Mouse (Mus musculus): ENCODE measurements around the gene Spata3. TPM values are rescaled to one million over a fixed set of nuclear protein-coding genes. Genes with fewer than 3 reads are reported as not detected.

The Spata3 gene
- polyA plus RNA-seq (2014; fragmentation: Nextera tagmentation; extraction: Ambion mirVana): not detected in 2 replicates

- Histone ChIP-seq H3K4me1 (ENCODE audit: control insufficient read depth, insufficient read depth, low read length) (no peaks in the 10 kb centered on the region), H3K4me3 (ENCODE audit: low read depth, low read length) (no peak within 1 kb of the TSS), H3K36me3 (replicated peaks; ENCODE audit: control insufficient read depth, insufficient read depth, low read depth, low read length) (no peaks in the 10 kb centered on the region), H3K27me3 (ENCODE audit: control insufficient read depth, insufficient read depth, low read length) (peaks cover 7% of the 10 kb centered on the region), H3K9me3 (replicated peaks; ENCODE audit: control insufficient read depth, low read length) (no peaks in the 10 kb centered on the region), H3K4me2 (ENCODE audit: low read depth, low read length) (no peak within 1 kb of the TSS), H3K9ac (replicated peaks; ENCODE audit: low read length) (no peak within 1 kb of the TSS), H3K27ac (replicated peaks; ENCODE audit: low read depth, low read length) (no peak within 1 kb of the TSS)
- ATAC-seq (replicated peaks; ENCODE audit: insufficient number of reproducible peaks, low FRiP score, low TSS enrichment, low read depth) (no peak), DNase-seq (ENCODE audit: low spot score) (no peak)
- WGBS: 90% methylated on average over 8 of the region's 8 CpGs
Observed at GRCm38 (mm10) chr1:86016516-86016915, at the start of gene Spata3. Spata3 (plus strand) TSS chr1:86016816.

- H3K27me3 ChIP-seq (ENCODE audit: control insufficient read depth, insufficient read depth, low read length): no peaks in the 10 kb centered on the region
- H3K4me1 ChIP-seq (ENCODE audit: control insufficient read depth, insufficient read depth, low read length): no peaks in the 10 kb centered on the region
- H3K4me2 ChIP-seq (ENCODE audit: low read depth, low read length): no peak overlapping the region
- no peaks in the 10 kb centered on the region for H3K36me3 ChIP-seq (replicated peaks; ENCODE audit: control insufficient read depth, insufficient read depth, low read depth, low read length)
- no peaks in the 10 kb centered on the region for H3K9me3 ChIP-seq (replicated peaks; ENCODE audit: control insufficient read depth, low read length)
- no peak overlapping the region for H3K4me3 ChIP-seq (ENCODE audit: low read depth, low read length)
- ATAC-seq (replicated peaks; ENCODE audit: insufficient number of reproducible peaks, low FRiP score, low TSS enrichment, low read depth) (0 out of 2 replicates have a peak, but pooled peaks have one; percentile 14), DNase-seq (ENCODE audit: low spot score) (no peak)
- no peak overlapping the region for H3K27ac ChIP-seq (replicated peaks; ENCODE audit: low read depth, low read length)
- 85% methylated on average over 1 of the region's 1 CpGs for WGBS
- no peak overlapping the region for H3K9ac ChIP-seq (replicated peaks; ENCODE audit: low read length)
Observed at GRCm38 (mm10) chr1:85969081-85969480, 47.5 kb upstream of the Spata3 start.

GRCm38 (mm10) chr1:85969519-85969918 is 47.1 kb upstream of the Spata3 start:
- ATAC-seq (replicated peaks; ENCODE audit: insufficient number of reproducible peaks, low FRiP score, low TSS enrichment, low read depth): no peak
- no peak overlapping the region for H3K4me2 ChIP-seq (ENCODE audit: low read depth, low read length)
- H3K27ac ChIP-seq (replicated peaks; ENCODE audit: low read depth, low read length): no peak overlapping the region
- H3K4me3 ChIP-seq (ENCODE audit: low read depth, low read length): no peak overlapping the region
- H3K36me3 ChIP-seq (replicated peaks; ENCODE audit: control insufficient read depth, insufficient read depth, low read depth, low read length): no peaks in the 10 kb centered on the region
- no peak for DNase-seq (ENCODE audit: low spot score)
- no peak overlapping the region for H3K9ac ChIP-seq (replicated peaks; ENCODE audit: low read length)
- no peaks in the 10 kb centered on the region for H3K27me3 ChIP-seq (ENCODE audit: control insufficient read depth, insufficient read depth, low read length)
- WGBS: 71% methylated on average over 1 of the region's 1 CpGs
- no peaks in the 10 kb centered on the region for H3K4me1 ChIP-seq (ENCODE audit: control insufficient read depth, insufficient read depth, low read length)
- no peaks in the 10 kb centered on the region for H3K9me3 ChIP-seq (replicated peaks; ENCODE audit: control insufficient read depth, low read length)

- ATAC-seq (replicated peaks; ENCODE audit: insufficient number of reproducible peaks, low FRiP score, low TSS enrichment, low read depth) (no peak), DNase-seq (ENCODE audit: low spot score) (no peak)
- Histone ChIP-seq H3K27ac (replicated peaks; ENCODE audit: low read depth, low read length) (no peak overlapping the region), H3K4me2 (ENCODE audit: low read depth, low read length) (no peak overlapping the region), H3K4me1 (ENCODE audit: control insufficient read depth, insufficient read depth, low read length) (no peaks in the 10 kb centered on the region), H3K9ac (replicated peaks; ENCODE audit: low read length) (no peak overlapping the region), H3K27me3 (ENCODE audit: control insufficient read depth, insufficient read depth, low read length) (no peaks in the 10 kb centered on the region), H3K36me3 (replicated peaks; ENCODE audit: control insufficient read depth, insufficient read depth, low read depth, low read length) (no peaks in the 10 kb centered on the region), H3K9me3 (replicated peaks; ENCODE audit: control insufficient read depth, low read length) (no peaks in the 10 kb centered on the region), H3K4me3 (ENCODE audit: low read depth, low read length) (no peak overlapping the region)
- WGBS: 91% methylated on average over 3 of the region's 3 CpGs
Observed at GRCm38 (mm10) chr1:85971070-85971469, 45.5 kb upstream of the Spata3 start.

- Histone ChIP-seq H3K9me3 (replicated peaks; ENCODE audit: control insufficient read depth, low read length) (no peaks in the 10 kb centered on the region), H3K4me3 (ENCODE audit: low read depth, low read length) (no peak overlapping the region), H3K27me3 (ENCODE audit: control insufficient read depth, insufficient read depth, low read length) (no peaks in the 10 kb centered on the region), H3K27ac (replicated peaks; ENCODE audit: low read depth, low read length) (no peak overlapping the region), H3K9ac (replicated peaks; ENCODE audit: low read length) (no peak overlapping the region), H3K4me2 (ENCODE audit: low read depth, low read length) (no peak overlapping the region), H3K36me3 (replicated peaks; ENCODE audit: control insufficient read depth, insufficient read depth, low read depth, low read length) (no peaks in the 10 kb centered on the region), H3K4me1 (ENCODE audit: control insufficient read depth, insufficient read depth, low read length) (no peaks in the 10 kb centered on the region)
- ATAC-seq (replicated peaks; ENCODE audit: insufficient number of reproducible peaks, low FRiP score, low TSS enrichment, low read depth): no peak
- WGBS: 70% methylated on average over 3 of the region's 3 CpGs
- no peak for DNase-seq (ENCODE audit: low spot score)
Observed at GRCm38 (mm10) chr1:85972341-85972740, 44.3 kb upstream of the Spata3 start.

GRCm38 (mm10) chr1:85973468-85973877 is 43.1 kb upstream of the Spata3 start:
- WGBS: 88% methylated on average over 2 of the region's 2 CpGs
- no peaks in the 10 kb centered on the region for H3K4me1 ChIP-seq (ENCODE audit: control insufficient read depth, insufficient read depth, low read length)

GRCm38 (mm10) chr1:85977709-85978108 is 38.9 kb upstream of the Spata3 start:
- H3K4me2 ChIP-seq (ENCODE audit: low read depth, low read length): no peak overlapping the region
- H3K9ac ChIP-seq (replicated peaks; ENCODE audit: low read length): no peak overlapping the region
- no peaks in the 10 kb centered on the region for H3K36me3 ChIP-seq (replicated peaks; ENCODE audit: control insufficient read depth, insufficient read depth, low read depth, low read length)
- no peaks in the 10 kb centered on the region for H3K4me1 ChIP-seq (ENCODE audit: control insufficient read depth, insufficient read depth, low read length)
- H3K4me3 ChIP-seq (ENCODE audit: low read depth, low read length): no peak overlapping the region
- H3K27me3 ChIP-seq (ENCODE audit: control insufficient read depth, insufficient read depth, low read length): no peaks in the 10 kb centered on the region
- DNase-seq (ENCODE audit: low spot score) (no peak), ATAC-seq (replicated peaks; ENCODE audit: insufficient number of reproducible peaks, low FRiP score, low TSS enrichment, low read depth) (no peak)
- no peak overlapping the region for H3K27ac ChIP-seq (replicated peaks; ENCODE audit: low read depth, low read length)
- H3K9me3 ChIP-seq (replicated peaks; ENCODE audit: control insufficient read depth, low read length): no peaks in the 10 kb centered on the region
- WGBS: 79% methylated on average over 3 of the region's 3 CpGs

More at GRCm38 (mm10) chr1:85973468-85973877, 43.1 kb upstream of the Spata3 start:
- H3K27me3 ChIP-seq (ENCODE audit: control insufficient read depth, insufficient read depth, low read length): no peaks in the 10 kb centered on the region
- no peaks in the 10 kb centered on the region for H3K9me3 ChIP-seq (replicated peaks; ENCODE audit: control insufficient read depth, low read length)
- H3K9ac ChIP-seq (replicated peaks; ENCODE audit: low read length): no peak overlapping the region
- H3K4me2 ChIP-seq (ENCODE audit: low read depth, low read length): no peak overlapping the region
- DNase-seq (ENCODE audit: low spot score) (no peak), ATAC-seq (replicated peaks; ENCODE audit: insufficient number of reproducible peaks, low FRiP score, low TSS enrichment, low read depth) (no peak)
- no peak overlapping the region for H3K27ac ChIP-seq (replicated peaks; ENCODE audit: low read depth, low read length)
- H3K36me3 ChIP-seq (replicated peaks; ENCODE audit: control insufficient read depth, insufficient read depth, low read depth, low read length): no peaks in the 10 kb centered on the region
- H3K4me3 ChIP-seq (ENCODE audit: low read depth, low read length): no peak overlapping the region

GRCm38 (mm10) chr1:85981738-85982357 is 34.8 kb upstream of the Spata3 start:
- no peak overlapping the region for H3K4me3 ChIP-seq (ENCODE audit: low read depth, low read length)
- no peak overlapping the region for H3K4me2 ChIP-seq (ENCODE audit: low read depth, low read length)
- no peaks in the 10 kb centered on the region for H3K9me3 ChIP-seq (replicated peaks; ENCODE audit: control insufficient read depth, low read length)
- 63% methylated on average over 7 of the region's 7 CpGs for WGBS
- DNase-seq (ENCODE audit: low spot score) (no peak), ATAC-seq (replicated peaks; ENCODE audit: insufficient number of reproducible peaks, low FRiP score, low TSS enrichment, low read depth) (no peak)
- no peaks in the 10 kb centered on the region for H3K27me3 ChIP-seq (ENCODE audit: control insufficient read depth, insufficient read depth, low read length)
- H3K36me3 ChIP-seq (replicated peaks; ENCODE audit: control insufficient read depth, insufficient read depth, low read depth, low read length): no peaks in the 10 kb centered on the region
- H3K9ac ChIP-seq (replicated peaks; ENCODE audit: low read length): no peak overlapping the region
- H3K27ac ChIP-seq (replicated peaks; ENCODE audit: low read depth, low read length): no peak overlapping the region
- H3K4me1 ChIP-seq (ENCODE audit: control insufficient read depth, insufficient read depth, low read length): no peaks in the 10 kb centered on the region
